Mouse (Mus musculus): ENCODE results near the gene Psmd4.

GRCm38 (mm10) chr3:95027057-95027645, 15.3 kb downstream of the Psmd4 start:
- no peak for TF ChIP-seq CTCF (IDR thresholded peaks at IDR 0.05; ENCODE audit: low read depth)
- no peak for TF ChIP-seq EP300 (IDR thresholded peaks at IDR 0.05; ENCODE audit: low read depth)

Measured in liver, embryonic 14.5 days (tissue).